Mouse (Mus musculus) Patski (cell line): ENCODE measurements around the gene Tespa1. TPM values are rescaled to one million over a fixed set of nuclear protein-coding genes. Genes with fewer than 3 reads are reported as not detected.
"Not testable (repeated sequence)": the region's sequence is repeated elsewhere in the genome, so short reads cannot be mapped to it uniquely, and the experiment has no call there.

ENCODE experiments used
- ATAC-seq: fragments of 100-300 bp; one replicate; pipeline ENCODE4 v1.8.0; 2021
- CTCF ChIA-PET: fragments of 350-600 bp; sonication (Branson Sonifier 250); formaldehyde crosslinking; loops from one replicate; lab custom pipeline; 2022; ENCODE audit warnings: inconsistent platforms; lab: Charles Lee
- POLR2A ChIA-PET: fragments of 350-600 bp; sonication (Branson Sonifier 250); formaldehyde crosslinking; loops from one replicate; lab custom pipeline; 2022; ENCODE audit warnings: antibody characterized with exemption, inconsistent platforms; lab: Charles Lee
- DNase-seq: peaks from one replicate; pipeline ENCODE4 v3.0.0-alpha.2; 2011; ENCODE audit warnings: low read depth, low spot score
- H3K27me3 ChIP-seq: fragments of 371-371 bp; one replicate; pipeline ENCODE4 v1.5.1; 2021
- CTCF ChIP-seq: fragments of 100-300 bp; IDR thresholded peaks from one replicate; pipeline ENCODE4 v1.5.1; 2021
- in situ Hi-C: fragments of 300-500 bp; cut with MboI; formaldehyde crosslinking; loops from 3 replicates; pipeline ENCODE4 v1.11.1; 2018; ENCODE audit warnings: low pct_unique_long_range_greater_than_20kb, mixed read lengths
- polyA plus RNA-seq: library from polyadenylated mRNA; unstranded; gene quantifications from one replicate; pipeline ENCODE4 v1.2.3, GENCODE M21; 2021

Tespa1 gene
- polyA plus RNA-seq, 1 experiment from 2014 or later = 0.15 TPM

- no peaks in the 10 kb centered on the region for H3K27me3 ChIP-seq
- no peak for DNase-seq
- ATAC-seq = no peak
- in situ Hi-C loops = no loop called here
- ChIA-PET POLR2A (no interaction called here), CTCF (no interaction called here)
- TF ChIP-seq CTCF = peak; percentile 27
These were observed 40.9 kb downstream of the Tespa1 start for GRCm38 (mm10) chr10:130363438-130364164.

GRCm38 (mm10) chr10:130364766-130365165 is 42.1 kb downstream of the Tespa1 start:
- in situ Hi-C loops = no loop called here
- no peak for TF ChIP-seq CTCF
- ATAC-seq (no peak), DNase-seq (no peak)
- ChIA-PET CTCF (no interaction called here), POLR2A (no interaction called here)
- H3K27me3 ChIP-seq = no peaks in the 10 kb centered on the region

GRCm38 (mm10) chr10:130368384-130368783 is 45.7 kb downstream of the Tespa1 start:
- POLR2A ChIA-PET = no interaction called here
- no peak for ATAC-seq
- in situ Hi-C loops = no loop called here
- TF ChIP-seq CTCF = no peak
- H3K27me3 ChIP-seq = no peaks in the 10 kb centered on the region
- CTCF ChIA-PET = no interaction called here
- DNase-seq = no peak

GRCm38 (mm10) chr10:130370005-130370682 is 47.5 kb downstream of the Tespa1 start:
- no peaks in the 10 kb centered on the region for H3K27me3 ChIP-seq
- in situ Hi-C loops = no loop called here
- CTCF ChIA-PET = no interaction called here
- no peak for DNase-seq
- no peak for TF ChIP-seq CTCF
- no peak for ATAC-seq
- POLR2A ChIA-PET = no interaction called here

GRCm38 (mm10) chr10:130371644-130372043 is 49.0 kb downstream of the Tespa1 start:
- DNase-seq (no peak), ATAC-seq (no peak)
- ChIA-PET POLR2A (no interaction called here), CTCF (no interaction called here)
- in situ Hi-C loops = no loop called here
- TF ChIP-seq CTCF = no peak
- no peaks in the 10 kb centered on the region for H3K27me3 ChIP-seq

GRCm38 (mm10) chr10:130372491-130373173 is 50.0 kb downstream of the Tespa1 start:
- ATAC-seq (no peak), DNase-seq (no peak)
- H3K27me3 ChIP-seq = no peaks in the 10 kb centered on the region
- ChIA-PET POLR2A (no interaction called here), CTCF (interaction anchor here (1.0 kb wide), 1 partner anchor 13 kb away, joined by 3 read pairs; no protein-coding TSS in a partner anchor)
- in situ Hi-C loops = no loop called here
- TF ChIP-seq CTCF = no peak

- DNase-seq (no peak), ATAC-seq (no peak)
- ChIA-PET POLR2A (no interaction called here), CTCF (no interaction called here)
- H3K27me3 ChIP-seq = no peaks in the 10 kb centered on the region
- in situ Hi-C loops = no loop called here
- TF ChIP-seq CTCF = no peak
These were observed 52.5 kb downstream of the Tespa1 start for GRCm38 (mm10) chr10:130375145-130375544.

GRCm38 (mm10) chr10:130394232-130394631 is 71.6 kb downstream of the Tespa1 start, which contains the start of gene Vmn2r84:
Gene Vmn2r84 (minus strand): TSS chr10:130394332.
- no peak for DNase-seq

GRCm38 (mm10) chr10:130412167-130412698 is 89.6 kb downstream of the Tespa1 start:
- H3K27me3 ChIP-seq, POLR2A ChIA-PET, DNase-seq, ATAC-seq, in situ Hi-C loops, CTCF ChIA-PET: not testable (repeated sequence)

More at GRCm38 (mm10) chr10:130394232-130394631, 71.6 kb downstream of the Tespa1 start, which contains the start of gene Vmn2r84:
- in situ Hi-C loops = no loop called here
- ChIA-PET POLR2A (no interaction called here), CTCF (no interaction called here)
- no peaks in the 10 kb centered on the region for H3K27me3 ChIP-seq
- no peak for TF ChIP-seq CTCF
- ATAC-seq = no peak

Other genes with a start within 250 kb of the Tespa1 start
- gene Olfr823, start 207.5 kb upstream of the Tespa1 start, polyA plus RNA-seq = not detected
- not detected for gene Olfr824, start 192.9 kb upstream of the Tespa1 start, polyA plus RNA-seq
- gene Olfr825, start 156.1 kb upstream of the Tespa1 start, polyA plus RNA-seq = not detected
- gene Olfr826, start 138.7 kb upstream of the Tespa1 start, polyA plus RNA-seq = not detected
- not detected for gene Olfr827, start 108.5 kb upstream of the Tespa1 start, polyA plus RNA-seq
- gene Neurod4, start 42.6 kb upstream of the Tespa1 start, polyA plus RNA-seq = not detected
- not detected for gene Vmn2r84, start 71.5 kb downstream of the Tespa1 start, polyA plus RNA-seq
- gene Vmn2r85, start 106.8 kb downstream of the Tespa1 start, polyA plus RNA-seq = not detected
- not detected for gene Vmn2r86, start 133.2 kb downstream of the Tespa1 start, polyA plus RNA-seq
- gene Vmn2r87, start 174.5 kb downstream of the Tespa1 start, polyA plus RNA-seq = not detected